Comparison of ENCODE assay signal across 24 mouse cellular contexts in the genomic region with DNA sequence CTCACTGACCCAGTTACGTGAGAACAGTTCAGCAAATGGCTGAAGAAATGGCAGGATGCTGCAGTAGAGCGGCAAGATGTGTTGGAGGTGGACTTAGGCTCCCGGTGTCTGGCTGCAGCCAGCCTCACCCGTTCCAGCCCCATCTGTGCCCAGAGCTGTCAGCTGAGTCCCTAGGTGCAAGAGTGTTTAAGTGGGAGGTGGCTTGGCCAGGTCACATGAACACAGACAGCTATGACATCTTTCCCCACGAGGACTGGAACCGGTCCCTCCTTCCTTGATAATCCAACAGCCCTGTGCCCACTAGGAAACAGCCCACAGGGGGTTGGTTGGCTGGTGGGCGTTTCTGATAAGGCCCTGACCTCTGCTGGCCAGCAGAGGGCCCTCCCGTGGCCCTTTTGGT. TPM values are rescaled to one million over a fixed set of nuclear protein-coding genes. Genes with fewer than 3 reads are reported as not detected.
A peak's percentile ranks its signal among the peaks of the same experiment; 100 is the strongest.
DNase-seq lines count a peak whose midpoint lies in the region; ATAC-seq and TF ChIP-seq lines count a peak whose summit lies in the region.
"Had no signal": no experiment of that assay in that cellular context is flagged by ENCODE, and none has a peak within 500 bp of the region (broad histone marks: within the 10 kb centered on the region; RNA-seq: fewer than 3 reads in every experiment).

No protein-coding gene starts in this region.

- no peak overlapping the region for H3K27ac ChIP-seq in gastrocnemius, adult 2 months
- H3K27ac ChIP-seq in layer of hippocampus, adult 2 months, result no peak overlapping the region
- H3K27ac ChIP-seq in MEL (ENCODE audit: control insufficient read depth, low read depth, low read length), result no peak overlapping the region
- H3K27ac ChIP-seq: heart, adult 2 months; heart, embryonic 13.5 days; hindbrain, embryonic 13.5 days; intestine, embryonic 15.5 days had no signal

- TF ChIP-seq RAD21 in MEL (IDR thresholded peaks at IDR 0.05; ENCODE audit: low read depth, low read length), result no peak

- TF ChIP-seq EP300 in MEL (IDR thresholded peaks at IDR 0.05; ENCODE audit: low read depth in 1 of 2, low read length in 2 of 2), result no peak

- intact Hi-C loops in gastrocnemius, adult 2 months (cut with DNase I), result no loop called here

- H3K4me3 ChIP-seq in gastrocnemius, adult 2 months, result no peak overlapping the region
- H3K4me3 ChIP-seq in layer of hippocampus, adult 2 months, result no peak overlapping the region
- no peak overlapping the region for H3K4me3 ChIP-seq in MEL (ENCODE audit: control insufficient read depth in 1 of 2, insufficient read depth in 1 of 2, low read depth in 2 of 2, low read length in 2 of 2)
- H3K4me3 ChIP-seq: heart, adult 2 months; heart, embryonic 13.5 days; hindbrain, embryonic 13.5 days; intestine, embryonic 15.5 days had no signal

- H3K79me2 ChIP-seq in MEL (ENCODE audit: control insufficient read depth, insufficient read depth, low read length, poor library complexity), result no peaks in the 10 kb centered on the region

- no peaks in the 10 kb centered on the region for H3K36me3 ChIP-seq in MEL (ENCODE audit: control insufficient read depth in 1 of 2, insufficient read depth in 2 of 2, low read length in 2 of 2)
- H3K36me3 ChIP-seq: heart, embryonic 13.5 days; hindbrain, embryonic 13.5 days; intestine, embryonic 15.5 days had no signal

- 0 out of 2 replicates have a peak, but pooled peaks have one; percentile 10 for ATAC-seq in megakaryocyte-erythroid progenitor cell, adult 5-6 weeks (replicated peaks; ENCODE audit: low FRiP score, low TSS enrichment, poor library complexity, severe bottlenecking)
- ATAC-seq: CD4-positive, CD25-positive, alpha-beta regulatory T cell, adult 4 months; forebrain, embryonic 14.5 days; intestine, embryonic 15.5 days; Patski had no signal

- no peak for DNase-seq in gastrocnemius, adult 2 months
- no peak for DNase-seq in gastrocnemius, postnatal 4 days (ENCODE audit: low spot score in 2 of 2)
- DNase-seq in layer of hippocampus, adult 2 months (ENCODE audit: low spot score in 2 of 2), result no peak
- DNase-seq in layer of hippocampus, adult 11-12 months (ENCODE audit: low spot score), result no peak
- no peak for DNase-seq in MEL (ENCODE audit: low read depth, low spot score)
- no peak for DNase-seq in thymus, adult 18-20 months
- DNase-seq in embryo, embryonic 11 days, result no peak
- DNase-seq: cerebellum, adult 18-20 months; gastrocnemius, postnatal 14 days; heart, adult 2 months; heart, postnatal 14 days; kidney, adult 9 months; lung, embryonic 14.5 days; midbrain, embryonic 14.5 days; right cerebral cortex, postnatal 14 days; thymus, postnatal 25 days had no signal

- no peaks in the 10 kb centered on the region for H3K9me3 ChIP-seq in MEL (replicated peaks; ENCODE audit: insufficient read depth, low read length)
- H3K9me3 ChIP-seq: heart, embryonic 13.5 days; hindbrain, embryonic 13.5 days; intestine, embryonic 15.5 days had no signal

- TF ChIP-seq CTCF in gastrocnemius, adult 2 months (IDR thresholded peaks at IDR 0.05), result peak; percentile 6; the same call in 1 of the 2 replicates
- TF ChIP-seq CTCF in layer of hippocampus, adult 2 months (conservative IDR thresholded peaks at IDR 0.05), result peak; percentile 35
- peak in 2 of 3 experiments; percentile 27 to 48; a peak in 4 of 6 replicates for TF ChIP-seq CTCF in MEL (IDR thresholded peaks at IDR 0.05 in 2 of 3, conservative IDR thresholded peaks at IDR 0.05 in 1 of 3; ENCODE audit: control insufficient read depth in 1 of 3, insufficient read depth in 1 of 3, low read depth in 2 of 3, low read length in 3 of 3, poor library complexity in 1 of 3, severe bottlenecking in 1 of 3)

- H3K27me3 ChIP-seq in MEL (ENCODE audit: control insufficient read depth in 1 of 2, insufficient read depth in 2 of 2, low read length in 2 of 2), result no peaks in the 10 kb centered on the region
- H3K27me3 ChIP-seq: hindbrain, embryonic 13.5 days; intestine, embryonic 15.5 days; Patski had no signal

- no peaks in the 10 kb centered on the region for H3K4me1 ChIP-seq in MEL (ENCODE audit: control insufficient read depth in 1 of 2, insufficient read depth in 2 of 2, low read length in 2 of 2)
- H3K4me1 ChIP-seq: heart, embryonic 13.5 days; hindbrain, embryonic 13.5 days; intestine, embryonic 15.5 days had no signal

- no peak overlapping the region for H3K9ac ChIP-seq in MEL (ENCODE audit: control insufficient read depth, low read depth, low read length, poor library complexity, severe bottlenecking)
- H3K9ac ChIP-seq: heart, embryonic 13.5 days; hindbrain, embryonic 13.5 days; intestine, embryonic 15.5 days; lung, embryonic 14.5 days had no signal

- TF ChIP-seq POLR2A in MEL (IDR thresholded peaks at IDR 0.05; ENCODE audit: control insufficient read depth in 1 of 2, insufficient read depth in 1 of 2, low read depth in 1 of 2, low read length in 2 of 2, poor library complexity in 1 of 2), result no peak

TF ChIP-seq in MEL, 35 proteins besides CTCF, POLR2A, EP300 and RAD21:
- TF ChIP-seq POLR2AphosphoS2 (IDR thresholded peaks at IDR 0.05; ENCODE audit: low read length) (no peak), MXI1 (IDR thresholded peaks at IDR 0.05; ENCODE audit: low read depth, low read length) (no peak), ELF1 (IDR thresholded peaks at IDR 0.05; ENCODE audit: low read depth, low read length) (no peak), ZKSCAN1 (IDR thresholded peaks at IDR 0.05; ENCODE audit: low read depth, low read length) (no peak), MYC (IDR thresholded peaks at IDR 0.05; ENCODE audit: low read depth, low read length) (no peak), ETS1 (IDR thresholded peaks at IDR 0.05; ENCODE audit: low read depth, low read length) (no peak), POLR2AphosphoS5 (IDR thresholded peaks at IDR 0.05; ENCODE audit: borderline replicate concordance, low read depth, low read length) (no peak), E2F4 (IDR thresholded peaks at IDR 0.05; ENCODE audit: borderline replicate concordance, low read depth, low read length) (no peak), TAL1 (IDR thresholded peaks at IDR 0.05; ENCODE audit: low read length) (no peak), SMC3 (IDR thresholded peaks at IDR 0.05; ENCODE audit: low read depth, low read length) (peak; percentile 12; the same call in 1 of the 2 replicates), KAT2A (conservative IDR thresholded peaks at IDR 0.05; ENCODE audit: low read depth, low read length) (no peak), GATA1 (IDR thresholded peaks at IDR 0.05; ENCODE audit: low read depth, low read length) (no peak), SIN3A (IDR thresholded peaks at IDR 0.05; ENCODE audit: low read length) (no peak), BHLHE40 (IDR thresholded peaks at IDR 0.05; ENCODE audit: borderline replicate concordance, low read depth, low read length) (no peak), MYB (IDR thresholded peaks at IDR 0.05; ENCODE audit: low read depth, low read length) (no peak), CHD1 (IDR thresholded peaks at IDR 0.05; ENCODE audit: low read depth, low read length) (no peak), USF1 (IDR thresholded peaks at IDR 0.05; ENCODE audit: low read depth, low read length) (peak; percentile 24; the same call in 1 of the 2 replicates), ZC3H11A (IDR thresholded peaks at IDR 0.05; ENCODE audit: low read depth, low read length) (0 out of 2 replicates have a peak, but pooled peaks have one; percentile 5), USF2 (IDR thresholded peaks at IDR 0.05; ENCODE audit: borderline replicate concordance in 1 of 2, insufficient read depth in 1 of 2, low read depth in 1 of 2, low read length in 2 of 2) (no peak), NRF1 (IDR thresholded peaks at IDR 0.05; ENCODE audit: insufficient read depth, low read depth, low read length, poor library complexity, severe bottlenecking) (no peak)
TF ChIP-seq in MEL: peak in this region for 3.

RNA-seq across cellular contexts. Expression of a gene that starts 6.8 kb away (rescaled TPM):
- total RNA-seq in gastrocnemius, adult 2 months (2021), result not detected
- total RNA-seq in gastrocnemius, postnatal 4 days (2021), result under 1 TPM; 0.29 to 0.39 TPM
- total RNA-seq in layer of hippocampus, adult 2 months (2021), result 1 to 10 TPM; 7.9 to 9.6 TPM
- not detected in 2 replicates for total RNA-seq in MEL (2012; rRNA removed)
- under 1 TPM in 1 of 2 experiments, not detected in 1; 0.06 TPM for polyA plus RNA-seq in MEL (2012; ENCODE audit: insufficient read depth in 1 of 2, insufficient read length in 2 of 2, low read depth in 1 of 2, low replicate concordance in 2 of 2, missing spikeins in 1 of 2)
- total RNA-seq in megakaryocyte-erythroid progenitor cell, adult 5-6 weeks (2014; fragmentation: Nextera tagmentation), result not detected in 2 replicates
- total RNA-seq in megakaryocyte-erythroid progenitor cell, adult 5-6 weeks (2017), result not detected in 2 replicates
- total RNA-seq: gastrocnemius, postnatal 14 days; megakaryocyte, adult 5-6 weeks had no signal
- polyA plus RNA-seq: CD4-positive, CD25-positive, alpha-beta regulatory T cell, adult 4 months had no signal

RNA-seq across cellular contexts. Expression of a gene that starts 28.3 kb away (rescaled TPM):
- 10 to 100 TPM; 29.6 to 34.1 TPM for total RNA-seq in gastrocnemius, adult 2 months (2021)
- 10 to 100 TPM; 48.5 to 51.3 TPM for total RNA-seq in gastrocnemius, postnatal 4 days (2021)
- total RNA-seq in layer of hippocampus, adult 2 months (2021), result 10 to 100 TPM; 30.5 to 38.2 TPM
- 96.0 and 106 TPM in 2 replicates for total RNA-seq in MEL (2012; rRNA removed)
- polyA plus RNA-seq in MEL (2012; ENCODE audit: insufficient read depth in 1 of 2, insufficient read length in 2 of 2, low read depth in 1 of 2, low replicate concordance in 2 of 2, missing spikeins in 1 of 2), result 100 to 1,000 TPM in 1 of 2 experiments, not detected in 1; 112 TPM
- total RNA-seq in megakaryocyte-erythroid progenitor cell, adult 5-6 weeks (2014; fragmentation: Nextera tagmentation), result 271 and 334 TPM in 2 replicates
- total RNA-seq in megakaryocyte-erythroid progenitor cell, adult 5-6 weeks (2017), result 97.8 and 182 TPM in 2 replicates

RNA-seq across cellular contexts. Expression of a gene that starts 37.5 kb away (rescaled TPM):
- 1 to 10 TPM; 3.0 to 3.3 TPM for total RNA-seq in gastrocnemius, adult 2 months (2021)
- total RNA-seq in gastrocnemius, postnatal 4 days (2021), result 1 to 10 TPM; 5.4 to 7.0 TPM
- total RNA-seq in layer of hippocampus, adult 2 months (2021), result 10 to 100 TPM; 61.6 to 66.1 TPM
- total RNA-seq in MEL (2012; rRNA removed), result 20.6 and 21.5 TPM in 2 replicates
- 10 to 100 TPM in 1 of 2 experiments, not detected in 1; 56.5 TPM for polyA plus RNA-seq in MEL (2012; ENCODE audit: insufficient read depth in 1 of 2, insufficient read length in 2 of 2, low read depth in 1 of 2, low replicate concordance in 2 of 2, missing spikeins in 1 of 2)
- total RNA-seq in megakaryocyte-erythroid progenitor cell, adult 5-6 weeks (2014; fragmentation: Nextera tagmentation), result 14.3 and 20.0 TPM in 2 replicates
- 7.0 and 8.7 TPM in 2 replicates for total RNA-seq in megakaryocyte-erythroid progenitor cell, adult 5-6 weeks (2017)
